Mouse (Mus musculus): Measurements from ENCODE around the gene Upp2.

Gene Upp2

DNA sequence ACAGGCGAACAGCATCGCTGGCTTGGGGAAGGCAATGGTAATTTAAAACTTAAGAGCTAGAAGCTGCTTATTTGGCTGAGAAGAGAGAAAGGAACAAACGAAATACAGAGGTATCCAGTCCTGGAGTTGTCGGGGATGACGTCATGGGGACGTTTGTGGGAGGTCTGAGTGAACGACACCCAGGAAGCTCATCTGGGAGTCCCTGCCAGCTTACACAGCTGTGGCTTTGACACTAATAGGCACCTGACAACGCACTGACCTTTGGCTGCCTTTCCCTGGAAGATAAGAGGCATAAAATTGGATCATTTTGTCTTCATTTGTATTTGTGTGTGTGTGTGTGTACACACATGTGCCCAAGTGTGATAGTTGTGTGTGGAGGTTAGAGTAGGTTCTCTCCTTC, 130.4 kb downstream of the Upp2 start:
- DNase-seq: no peak

DNA sequence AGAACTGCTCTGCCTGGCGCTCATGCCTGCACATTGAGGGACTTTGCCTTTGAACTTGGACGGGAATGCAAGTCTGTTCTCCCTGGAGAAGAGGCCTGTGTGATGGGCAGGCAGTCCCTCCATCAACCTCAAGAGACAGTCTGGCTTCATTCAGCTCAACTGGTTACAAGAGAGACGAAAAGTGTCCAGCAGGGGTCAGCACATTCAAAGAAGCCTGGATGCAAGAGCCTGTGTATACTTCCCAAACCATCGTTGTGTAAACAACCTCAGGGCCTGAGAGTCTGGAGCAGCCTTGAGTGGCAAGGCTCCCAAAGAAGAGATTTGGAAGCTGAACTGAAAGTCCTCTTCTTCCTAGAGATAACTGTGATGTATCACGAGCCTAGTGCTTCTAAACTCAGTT, 132.8 kb downstream of the Upp2 start:
- peak; percentile 86 to 94 for DNase-seq

- no peak for DNase-seq
Measured at GRCm38 (mm10) chr2:58700354-58700753, 133.3 kb downstream of the Upp2 start.

- DNase-seq: no peak
Measured at GRCm38 (mm10) chr2:58701627-58702026, 134.5 kb downstream of the Upp2 start.

GRCm38 (mm10) chr2:58703226-58703625, 136.1 kb downstream of the Upp2 start:
- DNase-seq: no peak

DNA sequence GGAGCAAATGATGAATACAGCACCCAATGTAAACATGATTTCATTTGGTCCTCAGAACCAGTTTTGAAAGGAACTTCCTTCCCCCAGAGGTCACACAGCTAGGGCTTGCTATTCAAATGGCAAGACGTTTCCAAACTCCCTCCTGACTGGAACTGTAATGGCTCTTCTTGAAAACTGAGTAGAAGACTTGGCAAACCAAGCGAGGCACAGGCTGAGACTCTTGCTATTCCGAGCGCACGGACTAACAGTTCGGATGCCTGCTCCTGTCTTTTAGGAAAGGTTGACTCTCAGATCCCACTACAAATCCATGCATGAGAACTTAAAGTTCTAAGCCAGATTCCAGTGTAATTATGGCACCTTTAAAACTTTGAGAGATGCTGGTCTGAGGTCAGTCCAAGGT, 136.5 kb downstream of the Upp2 start:
- no peak for DNase-seq

- no peak for DNase-seq
Measured at GRCm38 (mm10) chr2:58704576-58704975, 137.5 kb downstream of the Upp2 start.

GRCm38 (mm10) chr2:58707676-58708075, 140.6 kb downstream of the Upp2 start:
- no peak for DNase-seq

DNA sequence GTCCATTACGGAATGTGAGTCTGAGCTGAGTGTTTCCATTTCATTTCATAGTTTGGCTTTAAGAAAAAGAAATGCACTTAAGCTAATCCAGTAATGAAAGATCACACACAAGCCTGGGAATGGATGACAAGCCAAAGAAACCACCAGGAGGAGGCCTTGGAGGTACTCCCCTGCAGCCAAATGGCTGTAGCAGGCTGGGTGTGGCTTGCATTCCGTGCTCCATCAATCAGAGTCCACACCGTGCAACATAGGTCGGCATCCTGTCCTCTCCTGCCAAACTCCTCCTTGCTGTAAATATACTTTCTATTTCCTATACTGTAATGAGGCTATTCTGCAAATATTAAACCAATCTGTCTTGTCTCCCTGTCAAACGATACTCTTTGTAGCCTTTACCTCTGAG, 143.1 kb downstream of the Upp2 start:
- DNase-seq: no peak

- DNase-seq: no peak
Measured at GRCm38 (mm10) chr2:58711049-58711448, 144.0 kb downstream of the Upp2 start.

DNA sequence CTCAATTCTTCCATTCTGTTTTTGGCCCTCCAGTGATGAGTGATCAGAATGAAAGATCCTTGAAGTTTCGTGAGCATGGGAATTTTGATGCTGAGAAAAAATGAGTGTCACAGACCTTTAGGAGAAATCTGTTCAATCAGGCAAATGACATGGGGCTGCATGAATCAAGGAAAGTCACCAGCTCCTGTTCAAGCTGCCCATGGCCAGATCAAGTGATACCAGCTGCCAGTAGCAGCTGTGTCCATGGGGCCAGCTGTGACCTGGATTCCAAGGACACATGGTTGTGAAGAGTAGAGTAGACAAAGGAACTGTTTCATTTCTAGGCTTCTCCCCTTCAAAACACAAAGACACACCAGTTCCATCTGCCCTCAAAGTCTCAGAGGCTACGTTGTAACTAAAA, 144.4 kb downstream of the Upp2 start:
- DNase-seq: no peak

DNA sequence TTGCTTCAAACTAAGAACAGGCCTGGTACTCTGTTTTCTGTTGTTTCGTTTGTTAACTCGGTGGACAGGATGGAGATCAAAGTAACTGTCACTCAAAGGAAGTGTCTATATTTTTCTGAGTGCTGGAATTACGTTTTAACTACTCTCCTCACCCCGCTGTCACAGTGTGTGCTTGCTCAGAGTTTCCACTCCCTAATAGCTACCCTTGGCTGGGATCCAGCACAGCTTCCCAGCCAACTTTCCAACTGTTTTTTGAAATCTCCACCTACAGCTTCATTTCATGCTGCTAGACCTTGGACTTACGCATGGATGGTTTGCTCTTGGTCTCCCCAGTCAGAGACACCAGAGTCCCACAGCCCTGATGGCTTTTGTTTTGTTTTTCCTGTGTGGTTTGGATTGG, 144.8 kb downstream of the Upp2 start:
- DNase-seq: peak; percentile 74 to 76

- no peak for DNase-seq
Measured at GRCm38 (mm10) chr2:58717898-58718297, 150.8 kb downstream of the Upp2 start.

DNA sequence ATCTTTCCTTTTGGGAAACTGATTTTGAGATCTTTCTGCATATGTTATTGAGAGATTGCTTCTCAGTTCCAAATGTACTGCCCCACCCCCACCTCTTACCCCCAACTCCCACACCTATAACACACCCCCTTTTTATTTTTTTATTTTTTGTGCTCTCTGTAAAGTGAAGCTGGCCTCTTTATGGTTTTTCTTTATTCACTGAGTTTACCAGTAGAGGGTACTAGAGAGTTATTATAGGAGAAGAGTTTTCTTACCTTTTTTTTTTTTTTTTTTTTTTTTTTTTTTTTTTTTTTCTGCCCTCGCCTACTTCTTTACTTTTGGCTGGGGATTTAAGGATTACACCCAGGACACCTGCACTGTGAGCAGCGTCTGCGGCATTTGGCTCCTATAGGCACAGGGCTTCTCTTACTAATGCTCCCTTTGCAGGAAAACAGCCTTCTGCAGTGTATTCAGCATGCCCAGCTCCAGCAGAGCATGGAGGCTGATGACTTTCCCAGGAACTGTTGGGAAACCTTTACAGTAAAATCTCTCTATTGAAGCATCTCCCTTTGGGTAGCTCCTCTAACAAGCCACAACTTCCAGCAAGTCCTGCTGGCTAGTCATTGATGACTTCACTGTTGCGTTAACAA, 170.2 kb downstream of the Upp2 start:
- peak in 1 of 2 experiments; percentile 28 for DNase-seq

DNA sequence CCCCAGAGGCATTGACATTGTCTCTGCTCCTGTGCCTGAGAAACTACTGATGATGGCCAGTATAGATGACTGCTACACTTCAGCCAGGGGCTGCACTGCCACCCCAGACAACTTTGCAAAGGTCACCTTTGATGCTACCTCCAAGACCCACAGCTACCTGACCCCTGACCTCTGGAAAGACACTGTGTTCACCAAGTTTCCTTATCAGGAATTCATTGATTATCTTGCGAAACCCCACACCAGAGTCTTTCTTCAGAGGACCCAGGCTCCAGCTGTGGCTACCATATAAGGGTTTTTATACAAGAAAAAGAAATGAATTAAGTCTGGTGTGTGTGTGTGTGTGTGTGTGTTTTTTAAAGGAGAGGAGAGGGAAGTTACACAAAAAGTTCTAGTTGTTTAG, 174.1 kb downstream of the Upp2 start:
- DNase-seq: no peak

DNA sequence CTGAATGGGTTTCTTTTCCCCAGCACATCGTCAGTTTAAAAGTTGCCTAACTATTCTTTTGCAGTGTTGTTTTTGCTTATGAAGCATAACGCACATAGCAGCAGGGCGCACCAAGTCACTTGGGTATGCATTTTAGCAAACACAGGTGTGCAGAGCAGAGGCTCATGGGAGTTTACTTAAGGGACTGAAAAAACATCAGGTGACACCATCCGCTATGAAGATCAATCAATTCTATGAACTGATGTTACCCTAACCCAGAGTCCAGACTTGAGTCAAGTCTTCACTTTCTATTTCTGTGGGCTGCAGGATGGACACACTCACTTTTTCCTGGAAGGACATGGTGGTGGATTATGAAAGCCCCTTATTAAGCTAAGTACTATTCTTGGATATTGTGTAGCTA, 174.9 kb downstream of the Upp2 start:
- no peak for DNase-seq

DNA sequence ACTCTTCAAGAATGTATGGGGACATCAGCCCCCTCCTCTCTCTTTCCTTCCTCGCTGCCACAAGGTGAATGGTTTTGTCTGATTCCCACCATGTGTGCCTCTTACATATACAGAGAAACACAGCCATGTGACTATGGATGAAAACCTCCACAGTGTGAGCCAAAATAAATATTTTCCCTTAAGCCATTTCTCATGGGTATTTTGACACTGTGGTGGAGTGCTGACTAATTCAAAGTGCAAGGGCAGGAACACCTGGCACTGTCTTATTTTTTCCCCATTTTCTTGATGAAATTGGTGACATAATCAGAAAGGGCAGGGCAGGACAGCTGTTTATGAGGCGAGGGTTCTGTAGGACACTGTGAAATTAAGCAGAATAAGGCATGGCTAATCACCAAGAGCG, 176.3 kb downstream of the Upp2 start:
- DNase-seq: peak in 1 of 2 experiments; percentile 28

DNA sequence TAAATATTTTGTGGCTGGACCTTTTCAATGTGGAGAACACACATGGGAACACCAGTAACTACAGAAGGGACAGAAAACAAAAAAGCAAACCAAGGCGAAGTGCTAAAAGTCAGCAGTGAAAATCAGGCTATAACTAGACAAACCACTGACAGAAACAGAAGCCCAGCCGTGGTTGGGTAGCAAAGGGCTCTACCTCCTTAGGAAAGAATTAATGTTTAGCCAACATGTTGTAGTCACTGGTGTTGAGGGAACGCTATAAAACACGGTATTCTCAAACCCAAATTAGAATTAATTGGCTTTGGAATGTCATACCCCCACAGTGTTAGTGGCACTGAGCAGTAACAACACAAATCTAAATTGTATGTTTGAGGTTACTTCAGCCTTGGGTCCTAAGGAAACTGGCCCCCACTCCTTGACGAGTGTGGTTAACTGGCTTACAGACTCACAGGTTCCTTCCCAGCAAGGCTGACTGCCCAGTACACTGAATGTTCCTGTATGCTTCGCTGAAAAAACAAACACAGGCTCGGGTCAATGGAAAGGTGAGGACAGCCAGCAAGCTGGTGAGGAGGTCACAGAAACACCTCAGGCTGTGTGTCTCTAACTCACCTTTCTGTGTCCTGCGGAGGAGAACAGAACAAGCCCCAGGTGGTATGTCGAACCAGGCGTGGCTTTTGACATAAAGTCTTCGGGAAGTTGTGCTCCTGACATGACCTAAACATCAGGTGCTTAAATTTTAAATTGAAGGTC, 180.6 kb downstream of the Upp2 start:
- DNase-seq: no peak

DNA sequence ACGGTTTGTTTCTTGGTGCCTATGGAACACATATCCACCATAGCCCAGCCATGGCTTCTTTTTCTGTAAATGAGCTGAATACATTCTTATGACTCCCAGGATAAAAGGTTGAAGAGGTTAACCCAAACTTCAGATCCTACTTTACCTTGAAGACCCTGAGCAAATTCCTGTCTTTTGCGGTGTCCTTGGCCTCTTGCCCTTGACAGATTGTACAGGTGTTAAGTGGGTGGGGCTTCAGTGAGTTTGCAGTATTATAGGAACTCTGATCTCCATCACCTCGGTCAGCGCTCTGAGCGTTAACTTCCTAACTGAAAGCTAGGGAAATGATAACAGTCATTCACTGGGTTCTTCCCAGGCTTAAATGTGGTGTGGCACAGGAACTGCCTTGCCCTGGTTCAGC, 181.2 kb downstream of the Upp2 start:
- DNase-seq: no peak

- DNase-seq: no peak
Measured at GRCm38 (mm10) chr2:58752891-58753290, 185.8 kb downstream of the Upp2 start.

GRCm38 (mm10) chr2:58754736-58755135, 187.6 kb downstream of the Upp2 start:
- no peak for DNase-seq

- DNase-seq: no peak
Measured at GRCm38 (mm10) chr2:58758081-58758480, 191.0 kb downstream of the Upp2 start.

GRCm38 (mm10) chr2:58759676-58760075, 192.6 kb downstream of the Upp2 start:
- DNase-seq: no peak

- no peak for DNase-seq
Measured at GRCm38 (mm10) chr2:58765141-58765540, 198.0 kb downstream of the Upp2 start.

- no peak for DNase-seq
Measured at GRCm38 (mm10) chr2:58773833-58774232, 206.7 kb downstream of the Upp2 start.

Data from cerebellum, postnatal 14 days (tissue).